Comparison of ENCODE assay signal across 9 mouse cellular contexts in the genomic region with DNA sequence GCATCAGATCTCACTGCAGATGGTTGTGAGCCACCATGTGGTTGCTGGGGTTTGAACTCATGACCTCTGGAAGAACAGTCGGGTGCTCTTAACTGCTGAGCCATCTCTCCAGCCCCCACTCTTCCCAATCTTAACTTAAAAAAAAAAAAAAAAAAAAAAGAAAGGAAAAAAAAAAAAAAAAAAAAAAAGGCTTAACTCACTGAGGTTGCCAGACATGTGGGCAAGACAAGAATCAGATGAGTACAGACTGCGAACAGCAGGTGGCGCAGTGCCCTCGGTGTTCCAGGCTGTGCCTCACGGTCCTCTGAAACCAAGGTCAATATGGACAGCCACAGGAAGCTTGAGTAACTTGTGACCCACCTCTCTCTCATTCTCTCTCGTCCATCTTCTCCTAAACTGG. TPM values are rescaled to one million over a fixed set of nuclear protein-coding genes. Genes with fewer than 3 reads are reported as not detected.
DNase-seq lines count a peak whose midpoint lies in the region; TF ChIP-seq lines count a peak whose summit lies in the region.
"Had no signal": no experiment of that assay in that cellular context is flagged by ENCODE, and none has a peak within 500 bp of the region (broad histone marks: within the 10 kb centered on the region; RNA-seq: fewer than 3 reads in every experiment).

No protein-coding gene starts in this region.

- peaks cover 0 to 7% of the 10 kb centered on the region in 2 experiments; a peak in 2 of 4 replicates for H3K36me3 ChIP-seq in MEL (ENCODE audit: control insufficient read depth in 1 of 2, insufficient read depth in 2 of 2, low read length in 2 of 2)

- H3K27me3 ChIP-seq in MEL (ENCODE audit: control insufficient read depth in 1 of 2, insufficient read depth in 2 of 2, low read length in 2 of 2), result no peaks in the 10 kb centered on the region

- H3K4me1 ChIP-seq in MEL (ENCODE audit: control insufficient read depth in 1 of 2, insufficient read depth in 2 of 2, low read length in 2 of 2), result peaks cover 3 to 14% of the 10 kb centered on the region in 2 experiments; a peak in 3 of 4 replicates

- DNase-seq in MEL (ENCODE audit: low read depth, low spot score), result peak; percentile 95
- peak; percentile 89 for DNase-seq in brain, embryonic 14.5 days (ENCODE audit: low read depth)
- DNase-seq in fibroblast of lung, adult 2 months (ENCODE audit: low read depth), result peak; percentile 91
- peak; percentile 53 for DNase-seq in heart, postnatal 25 days (ENCODE audit: low spot score)
- DNase-seq in layer of hippocampus, adult 9-11 months, result peak; percentile 67
- DNase-seq in lung, postnatal 14 days, result peak; percentile 87
- DNase-seq in right cerebral cortex, postnatal 4 days, result peak; percentile 72
- peak; percentile 68 to 82 for DNase-seq in urinary bladder, postnatal 36 days (ENCODE audit: low spot score in 2 of 2)

- TF ChIP-seq POLR2A in MEL (IDR thresholded peaks at IDR 0.05; ENCODE audit: control insufficient read depth in 1 of 2, insufficient read depth in 1 of 2, low read depth in 1 of 2, low read length in 2 of 2, poor library complexity in 1 of 2), result no peak; a peak in 1 of 4 replicates
- TF ChIP-seq POLR2A in brain, embryonic 14.5 days (IDR thresholded peaks at IDR 0.05; ENCODE audit: borderline replicate concordance, extremely low read depth, insufficient read depth, insufficient read length, poor library complexity, severe bottlenecking), result no peak

- peak overlapping the region; percentile 47 to 56 for H3K4me3 ChIP-seq in MEL (ENCODE audit: control insufficient read depth in 1 of 2, insufficient read depth in 1 of 2, low read depth in 2 of 2, low read length in 2 of 2)

- H3K27ac ChIP-seq in MEL (ENCODE audit: control insufficient read depth, low read depth, low read length), result peak overlapping the region; percentile 87
- H3K27ac ChIP-seq: macrophage had no signal

- no peaks in the 10 kb centered on the region for H3K9me3 ChIP-seq in MEL (replicated peaks; ENCODE audit: insufficient read depth, low read length)

- TF ChIP-seq RAD21 in MEL (IDR thresholded peaks at IDR 0.05; ENCODE audit: low read depth, low read length), result peak; percentile 79

- TF ChIP-seq EP300 in MEL (IDR thresholded peaks at IDR 0.05; ENCODE audit: low read depth in 1 of 2, low read length in 2 of 2), result peak in 1 of 2 experiments; percentile 36; a peak in 2 of 4 replicates

- H3K9ac ChIP-seq in MEL (ENCODE audit: control insufficient read depth, low read depth, low read length, poor library complexity, severe bottlenecking), result peak overlapping the region; percentile 57

- intact Hi-C loops in heart, postnatal 25 days (cut with DNase I), result loop anchor here (1.0 to 5.0 kb wide), 4 partner anchors 43 to 271 kb away; no protein-coding TSS in a partner anchor

- H3K79me2 ChIP-seq in MEL (ENCODE audit: control insufficient read depth, insufficient read depth, low read length, poor library complexity), result no peaks in the 10 kb centered on the region

- peak; percentile 68 to 89 (median 77) for TF ChIP-seq CTCF in MEL (IDR thresholded peaks at IDR 0.05 in 2 of 3, conservative IDR thresholded peaks at IDR 0.05 in 1 of 3; ENCODE audit: control insufficient read depth in 1 of 3, insufficient read depth in 1 of 3, low read depth in 2 of 3, low read length in 3 of 3, poor library complexity in 1 of 3, severe bottlenecking in 1 of 3)
- TF ChIP-seq CTCF in brain, embryonic 14.5 days (IDR thresholded peaks at IDR 0.05; ENCODE audit: borderline replicate concordance, extremely low read depth, insufficient read depth, insufficient read length), result peak; percentile 81

TF ChIP-seq in MEL, 35 proteins besides CTCF, POLR2A, EP300 and RAD21:
- TF ChIP-seq SMC3 (IDR thresholded peaks at IDR 0.05; ENCODE audit: low read depth, low read length) (peak; percentile 93), TAL1 (IDR thresholded peaks at IDR 0.05; ENCODE audit: low read length) (no peak), ELF1 (IDR thresholded peaks at IDR 0.05; ENCODE audit: low read depth, low read length) (0 out of 2 replicates have a peak, but pooled peaks have one; percentile 6), KAT2A (conservative IDR thresholded peaks at IDR 0.05; ENCODE audit: low read depth, low read length) (no peak), TBP (IDR thresholded peaks at IDR 0.05; ENCODE audit: low read depth, low read length) (peak; percentile 75; the same call in 1 of the 2 replicates), TCF12 (IDR thresholded peaks at IDR 0.05; ENCODE audit: low read depth, low read length) (peak; percentile 16), UBTF (IDR thresholded peaks at IDR 0.05; ENCODE audit: borderline replicate concordance, insufficient read depth, low read depth, low read length) (no peak), USF2 (IDR thresholded peaks at IDR 0.05; ENCODE audit: borderline replicate concordance in 1 of 2, insufficient read depth in 1 of 2, low read depth in 1 of 2, low read length in 2 of 2) (no peak), ZC3H11A (IDR thresholded peaks at IDR 0.05; ENCODE audit: low read depth, low read length) (peak; percentile 86), USF1 (IDR thresholded peaks at IDR 0.05; ENCODE audit: low read depth, low read length) (peak; percentile 9; the same call in 1 of the 2 replicates), GABPA (IDR thresholded peaks at IDR 0.05; ENCODE audit: low read depth, low read length) (no peak), NRF1 (IDR thresholded peaks at IDR 0.05; ENCODE audit: insufficient read depth, low read depth, low read length, poor library complexity, severe bottlenecking) (peak; percentile 38; the same call in 1 of the 2 replicates), CHD2 (IDR thresholded peaks at IDR 0.05; ENCODE audit: low read length) (no peak), MAFK (IDR thresholded peaks at IDR 0.05; ENCODE audit: borderline replicate concordance, low read depth, low read length) (no peak), MAZ (IDR thresholded peaks at IDR 0.05; ENCODE audit: low read depth, low read length) (peak; percentile 81), MXI1 (IDR thresholded peaks at IDR 0.05; ENCODE audit: low read depth, low read length) (peak; percentile 69; the same call in 1 of the 2 replicates), MAX (IDR thresholded peaks at IDR 0.05; ENCODE audit: low read length) (peak; percentile 40; the same call in 1 of the 2 replicates), RCOR1 (IDR thresholded peaks at IDR 0.05; ENCODE audit: low read depth, low read length) (peak; percentile 43; the same call in 1 of the 2 replicates), JUND (IDR thresholded peaks at IDR 0.05; ENCODE audit: low read depth, low read length) (peak; percentile 70; the same call in 1 of the 2 replicates), HCFC1 (IDR thresholded peaks at IDR 0.05; ENCODE audit: low read depth, low read length) (peak; percentile 42; the same call in 1 of the 2 replicates), BHLHE40 (IDR thresholded peaks at IDR 0.05; ENCODE audit: borderline replicate concordance, low read depth, low read length) (no peak; the same call in 1 of the 2 replicates), ZMIZ1 (IDR thresholded peaks at IDR 0.05; ENCODE audit: low read depth, low read length) (no peak), POLR2AphosphoS2 (IDR thresholded peaks at IDR 0.05; ENCODE audit: low read length) (no peak), POLR2AphosphoS5 (IDR thresholded peaks at IDR 0.05; ENCODE audit: borderline replicate concordance, low read depth, low read length) (no peak), NELFE (IDR thresholded peaks at IDR 0.05; ENCODE audit: low read depth, low read length) (peak; percentile 28; the same call in 1 of the 2 replicates), E2F4 (IDR thresholded peaks at IDR 0.05; ENCODE audit: borderline replicate concordance, low read depth, low read length) (no peak), SIN3A (IDR thresholded peaks at IDR 0.05; ENCODE audit: low read length) (peak; percentile 76), ETS1 (IDR thresholded peaks at IDR 0.05; ENCODE audit: low read depth, low read length) (peak; percentile 32; the same call in 1 of the 2 replicates), MEF2A (IDR thresholded peaks at IDR 0.05; ENCODE audit: extremely low read depth, insufficient replicate concordance, low read depth, low read length, poor library complexity, severe bottlenecking) (no peak), MYC (IDR thresholded peaks at IDR 0.05; ENCODE audit: low read depth, low read length) (peak; percentile 88), GATA1 (IDR thresholded peaks at IDR 0.05; ENCODE audit: low read depth, low read length) (no peak), ZNF384 (IDR thresholded peaks at IDR 0.05; ENCODE audit: low read depth, low read length) (peak; percentile 97; the same call in 1 of the 2 replicates), ZKSCAN1 (IDR thresholded peaks at IDR 0.05; ENCODE audit: low read depth, low read length) (peak; percentile 50; the same call in 1 of the 2 replicates), MYB (IDR thresholded peaks at IDR 0.05; ENCODE audit: low read depth, low read length) (no peak), CHD1 (IDR thresholded peaks at IDR 0.05; ENCODE audit: low read depth, low read length) (no peak)

RNA-seq across cellular contexts. Expression of gene Lactb, which starts 25.8 kb away (rescaled TPM):
- total RNA-seq in MEL (2012; rRNA removed), result 27.0 and 28.9 TPM in 2 replicates
- 100 to 1,000 TPM in 1 of 2 experiments, 10 to 100 TPM in 1; 36.9 to 108 TPM for polyA plus RNA-seq in MEL (2012; ENCODE audit: insufficient read depth in 1 of 2, insufficient read length in 2 of 2, low read depth in 1 of 2, low replicate concordance in 2 of 2, missing spikeins in 1 of 2)
- 13.5 and 14.8 TPM in 2 replicates for polyA plus RNA-seq in brain, embryonic 14.5 days (2012; rRNA removed)
- 10 to 100 TPM; 21.2 to 22.5 TPM for total RNA-seq in heart, postnatal 25 days (2021)

RNA-seq across cellular contexts. Expression of gene Tpm1, which starts 48.2 kb away (rescaled TPM):
- total RNA-seq in MEL (2012; rRNA removed), result 38.2 and 56.5 TPM in 2 replicates
- 100 to 1,000 TPM in 1 of 2 experiments, not detected in 1; 113 TPM for polyA plus RNA-seq in MEL (2012; ENCODE audit: insufficient read depth in 1 of 2, insufficient read length in 2 of 2, low read depth in 1 of 2, low replicate concordance in 2 of 2, missing spikeins in 1 of 2)
- 110 and 133 TPM in 2 replicates for polyA plus RNA-seq in brain, embryonic 14.5 days (2012; rRNA removed)
- total RNA-seq in heart, postnatal 25 days (2021), result over 10,000 TPM; 12,975 to 13,062 TPM

RNA-seq across cellular contexts. Expression of gene Rps27l, which starts 55.2 kb away (rescaled TPM):
- 502 and 524 TPM in 2 replicates for total RNA-seq in MEL (2012; rRNA removed)
- polyA plus RNA-seq in MEL (2012; ENCODE audit: insufficient read depth in 1 of 2, insufficient read length in 2 of 2, low read depth in 1 of 2, low replicate concordance in 2 of 2, missing spikeins in 1 of 2), result 100 to 1,000 TPM in 1 of 2 experiments, not detected in 1; 469 TPM
- polyA plus RNA-seq in brain, embryonic 14.5 days (2012; rRNA removed), result 108 and 152 TPM in 2 replicates
- 100 to 1,000 TPM; 180 to 195 TPM for total RNA-seq in heart, postnatal 25 days (2021)

Comparison
In these comparisons a context has a peak if more than half of its experiments do, and no peak if none do; other contexts are left out.
1. Peak in every context shown above with its lines: DNase-seq, H3K4me3 ChIP-seq and H3K27ac ChIP-seq.
2. RNA of gene Tpm1, which starts 48.2 kb away (total RNA-seq): 12,975 to 13,062 TPM in heart, postnatal 25 days; 38.2 to 56.5 TPM in MEL; every median in the first group is over 100 times any median in the second.